Mouse (Mus musculus) adrenal gland, adult 18-20 months (tissue): ENCODE measurements around the gene Lypd8. TPM values are rescaled to one million over a fixed set of nuclear protein-coding genes. Genes with fewer than 3 reads are reported as not detected.
"Not testable (repeated sequence)": the region's sequence is repeated elsewhere in the genome, so short reads cannot be mapped to it uniquely, and the experiment has no call there.

ENCODE experiments used
- DNase-seq, 2 experiments: peaks; one replicate each; pipeline ENCODE4 v3.0.0; 2021 to 2022; ENCODE audit warnings: low spot score in 2 of 2
- long read RNA-seq, 2 experiments: library from polyadenylated mRNA; stranded (forward); transcript quantifications; one replicate each; pipeline ENCODE4 v2.0.0; 2021
- total RNA-seq, 2 experiments: library from RNA; stranded (reverse); gene quantifications; 1 replicate in 1 of 2; 2 replicates in 1 of 2; pipeline ENCODE4 v1.2.3; 2021

Gene Lypd8
- not detected for total RNA-seq
- long read RNA-seq, experiment 1: 0 reads
- long read RNA-seq, experiment 2: 0 reads

- DNase-seq: no peak
Observed at GRCm38 (mm10) chr11:58378763-58379278, at the start of gene Lypd8. Gene Lypd8 (plus strand): TSS chr11:58379043.

GRCm38 (mm10) chr11:58329906-58330275 lies 49.0 kb upstream of the Lypd8 start:
- DNase-seq: no peak

GRCm38 (mm10) chr11:58330276-58331148 lies 48.3 kb upstream of the Lypd8 start, which contains the start of the genes Zfp672 and Sh3bp5l:
Gene Zfp672 (minus strand): TSS chr11:58330339.
Gene Sh3bp5l (plus strand): TSS chr11:58330724.
- peak; percentile 78 to 84 for DNase-seq

DNA sequence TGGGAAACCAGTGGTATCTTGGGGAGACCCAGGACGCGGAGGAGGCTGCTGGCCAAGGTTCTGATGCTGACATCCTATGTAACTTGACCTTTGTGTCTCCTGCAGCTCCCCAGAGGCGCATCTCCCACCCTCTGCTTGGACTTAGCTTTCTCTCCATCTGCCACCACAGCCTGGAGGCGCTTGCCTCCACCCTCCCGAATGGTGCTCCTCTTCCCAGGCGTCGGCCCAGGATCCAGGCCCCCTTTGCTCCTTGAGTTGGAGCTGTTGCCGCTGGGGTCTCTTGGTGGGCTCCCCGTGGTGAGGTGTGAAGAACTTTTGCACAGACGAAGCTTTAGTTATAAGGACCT lies 47.7 kb upstream of the Lypd8 start:
- peak in 1 of 2 experiments; percentile 36 for DNase-seq

GRCm38 (mm10) chr11:58331546-58331945 lies 47.3 kb upstream of the Lypd8 start:
- no peak for DNase-seq

- peak; percentile 47 to 57 for DNase-seq
Observed at GRCm38 (mm10) chr11:58334746-58335145, 44.1 kb upstream of the Lypd8 start.

DNA sequence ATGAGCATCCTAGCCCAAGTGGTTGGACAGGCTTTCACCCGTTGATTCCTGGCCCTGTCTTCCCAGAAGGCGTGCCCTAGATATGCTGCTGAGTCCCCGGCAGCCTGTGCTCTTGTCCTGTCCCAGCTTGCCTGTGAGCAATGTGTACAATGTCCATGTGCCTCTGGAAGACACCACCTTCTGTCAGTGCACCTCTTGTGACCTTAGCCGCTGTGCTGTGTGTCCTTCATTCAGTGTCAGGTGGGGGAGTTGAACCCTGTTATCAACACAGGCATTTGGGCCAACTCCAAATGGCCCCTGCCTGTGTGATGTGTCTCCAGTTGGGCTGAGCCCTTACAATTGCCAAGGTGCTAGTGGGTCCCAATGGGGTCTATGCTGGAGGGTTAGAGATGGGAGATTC lies 32.1 kb upstream of the Lypd8 start:
- no peak for DNase-seq

- DNase-seq: no peak
Observed at GRCm38 (mm10) chr11:58350628-58351027, 28.2 kb upstream of the Lypd8 start.

DNA sequence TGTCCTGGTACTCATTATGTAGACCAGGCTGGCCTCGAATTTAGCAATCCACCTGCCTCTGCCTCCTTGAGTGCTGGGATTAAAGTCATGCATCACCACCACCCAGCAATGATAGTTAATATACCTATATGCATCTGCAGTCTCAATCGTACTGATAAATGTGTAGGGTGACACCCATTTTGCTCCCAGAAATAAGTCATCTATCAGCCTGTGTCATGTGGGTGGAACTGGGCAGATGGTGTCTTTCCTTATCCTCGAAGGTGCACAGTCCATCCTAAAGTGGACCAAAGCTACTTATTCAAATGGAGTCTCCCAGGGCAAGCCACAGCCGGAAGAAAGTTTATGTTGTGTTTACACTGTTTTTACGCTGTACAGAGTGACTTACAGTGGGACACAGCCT lies 27.7 kb upstream of the Lypd8 start:
- no peak for DNase-seq

DNA sequence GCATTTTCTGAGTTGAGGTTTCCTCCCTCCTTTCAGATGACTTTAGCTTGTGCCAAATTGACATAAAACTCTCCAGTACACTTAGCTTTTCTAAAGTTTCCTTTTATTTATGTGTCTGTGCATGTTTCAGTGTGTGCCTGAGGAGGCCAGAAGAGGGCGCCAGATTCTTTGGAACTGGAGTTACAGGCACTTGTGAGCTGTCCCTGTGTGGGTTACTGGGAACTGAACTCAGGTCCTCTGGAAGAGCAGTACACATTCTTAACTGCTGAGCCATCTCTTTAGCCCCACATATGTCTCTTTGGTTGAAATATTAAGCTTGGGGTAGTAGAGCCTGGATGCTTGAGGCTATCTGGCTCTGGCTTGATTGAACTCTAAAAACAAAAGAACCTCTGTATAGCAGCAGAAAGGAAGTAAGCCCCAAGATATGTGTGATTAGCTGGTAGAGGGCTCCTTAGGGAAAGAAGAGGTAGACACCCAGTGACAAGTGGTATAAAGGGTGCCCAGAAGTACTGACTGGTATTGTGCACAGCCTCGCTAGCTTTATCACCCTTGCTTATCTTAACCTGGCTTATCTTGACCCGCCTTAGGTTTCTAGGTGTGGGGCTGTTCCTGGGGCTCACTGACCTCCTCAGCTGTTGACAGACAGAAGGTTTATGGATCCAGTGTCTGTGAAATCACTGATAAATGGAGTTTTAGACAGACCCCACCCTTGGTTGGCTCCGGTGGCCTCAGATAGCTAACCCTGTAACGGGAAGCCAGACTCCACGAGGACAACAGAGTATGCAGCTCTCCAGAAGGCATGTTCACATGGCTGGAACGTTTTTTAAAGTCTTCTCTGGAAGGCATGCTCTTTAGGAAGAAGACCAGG lies 25.9 kb upstream of the Lypd8 start:
- no peak for DNase-seq

DNA sequence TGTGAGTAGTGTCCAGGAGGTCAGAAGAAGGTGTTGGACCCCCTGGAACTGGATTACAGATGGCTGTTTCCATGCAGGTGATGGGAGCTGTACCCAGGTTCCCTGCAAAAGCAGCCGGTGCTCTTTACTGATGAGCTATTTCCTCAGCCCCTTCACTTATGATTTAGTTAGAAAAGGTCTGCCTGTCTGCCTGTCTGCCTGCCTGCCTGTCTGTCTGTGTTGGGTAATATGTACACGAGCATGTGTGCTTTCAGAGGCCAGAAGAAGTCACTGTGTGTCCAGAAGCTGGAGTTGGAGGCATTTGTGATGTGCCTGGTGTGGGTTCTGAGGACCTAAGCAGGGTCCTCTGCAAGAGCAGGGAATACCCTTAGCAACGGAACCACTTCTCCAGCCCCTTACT lies 25.1 kb upstream of the Lypd8 start:
- DNase-seq: no peak

- DNase-seq: no peak
Observed at GRCm38 (mm10) chr11:58354476-58354875, 24.4 kb upstream of the Lypd8 start.

DNA sequence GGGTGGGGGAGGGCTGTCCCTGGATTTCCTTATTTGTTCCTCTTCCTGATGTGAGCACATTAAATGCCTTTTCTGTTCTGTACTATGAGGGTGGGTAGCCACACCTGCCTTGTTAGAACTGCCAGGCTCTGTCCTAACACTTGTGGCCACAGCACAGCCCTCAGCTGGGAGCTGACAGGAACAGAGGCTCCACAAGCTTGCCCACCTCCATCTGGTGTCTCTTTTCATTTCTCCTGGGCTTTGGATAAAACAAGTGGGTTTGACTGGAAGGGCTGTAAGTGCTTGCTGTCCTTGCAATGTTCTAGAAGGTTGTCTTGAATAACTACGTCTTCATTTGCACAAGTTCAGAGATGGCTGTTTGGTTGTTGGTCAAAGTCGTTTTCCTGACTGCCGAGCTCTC lies 23.9 kb upstream of the Lypd8 start:
- no peak for DNase-seq

GRCm38 (mm10) chr11:58357042-58357441 lies 21.8 kb upstream of the Lypd8 start:
- DNase-seq: no peak

GRCm38 (mm10) chr11:58357844-58358534 lies 20.9 kb upstream of the Lypd8 start:
- DNase-seq: no peak

DNA sequence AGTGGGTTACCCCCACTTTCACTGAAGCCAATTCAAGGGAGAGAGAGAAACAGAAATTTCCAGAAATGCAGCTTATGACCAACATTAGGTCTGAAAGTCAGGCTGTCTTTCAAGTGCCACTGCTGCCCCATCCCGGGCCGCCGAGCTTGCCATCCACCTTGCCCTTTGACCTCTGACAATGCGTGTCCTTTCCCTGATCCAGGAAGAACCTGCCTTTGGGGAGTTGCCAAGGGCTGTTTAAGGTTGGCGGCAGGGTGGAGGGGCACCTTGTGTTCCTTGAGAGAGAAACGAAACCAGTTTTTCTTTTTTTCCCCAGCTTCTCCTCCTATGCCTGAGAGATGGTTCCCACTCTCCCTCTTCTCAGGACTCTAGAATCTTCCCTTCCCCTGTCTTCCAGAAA lies 16.3 kb upstream of the Lypd8 start:
- DNase-seq: not testable (repeated sequence)

- DNase-seq: no peak
Observed at GRCm38 (mm10) chr11:58364454-58364853, 14.4 kb upstream of the Lypd8 start.

DNA sequence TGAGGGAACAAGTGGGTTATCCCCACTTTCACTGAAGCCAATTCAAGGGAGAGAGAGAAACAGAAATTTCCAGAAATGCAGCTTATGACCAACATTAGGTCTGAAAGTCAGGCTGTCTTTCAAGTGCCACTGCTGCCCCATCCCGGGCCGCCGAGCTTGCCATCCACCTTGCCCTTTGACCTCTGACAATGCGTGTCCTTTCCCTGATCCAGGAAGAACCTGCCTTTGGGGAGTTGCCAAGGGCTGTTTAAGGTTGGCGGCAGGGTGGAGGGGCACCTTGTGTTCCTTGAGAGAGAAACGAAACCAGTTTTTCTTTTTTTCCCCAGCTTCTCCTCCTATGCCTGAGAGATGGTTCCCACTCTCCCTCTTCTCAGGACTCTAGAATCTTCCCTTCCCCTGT lies 12.7 kb upstream of the Lypd8 start:
- DNase-seq: not testable (repeated sequence)

DNA sequence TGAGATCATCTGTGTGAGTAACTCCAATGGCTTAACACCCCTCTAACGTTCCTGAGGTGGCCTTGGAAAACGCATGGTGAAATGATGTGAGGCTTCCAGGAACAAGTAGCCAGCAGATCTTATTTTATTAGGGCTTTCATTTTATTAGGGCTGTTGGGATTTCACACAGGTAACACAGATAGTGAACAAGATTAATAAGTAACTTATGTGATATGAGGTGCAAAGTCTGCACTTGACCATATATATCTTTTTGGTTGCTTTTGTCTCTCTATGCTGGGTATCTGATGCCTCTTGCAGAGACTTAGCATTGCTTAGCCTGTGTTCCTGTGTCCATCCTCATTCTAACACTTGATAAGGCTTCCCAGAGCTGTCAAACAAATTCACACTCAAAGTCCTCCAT lies 1.6 kb upstream of the Lypd8 start:
- DNase-seq: no peak

GRCm38 (mm10) chr11:58377686-58378085 lies 1.2 kb upstream of the Lypd8 start:
- DNase-seq: no peak

GRCm38 (mm10) chr11:58379516-58379915 lies 673 bp downstream of the Lypd8 start:
- DNase-seq: no peak
